Mouse (Mus musculus): Measurements from ENCODE around the gene Olfr985.

- no peak for TF ChIP-seq EP300 (IDR thresholded peaks at IDR 0.05; ENCODE audit: low read depth)
- no peak for TF ChIP-seq CTCF (IDR thresholded peaks at IDR 0.05; ENCODE audit: low read depth)
Measured at GRCm38 (mm10) chr9:40094769-40095168, 35.2 kb downstream of the Olfr985 start.
